8 mouse cellular contexts compared by ENCODE assay signal in genomic region chr12:116262555-116263341, GRCm38 (mm10). TPM values are rescaled to one million over a fixed set of nuclear protein-coding genes. Genes with fewer than 3 reads are reported as not detected.
DNase-seq lines count a peak whose midpoint lies in the region; ATAC-seq and TF ChIP-seq lines count a peak whose summit lies in the region.

Wdr60 (minus strand) TSS chr12:116263022.

- no peak for TF ChIP-seq POLR2A in bone marrow macrophage, adult 2 months (IDR thresholded peaks at IDR 0.05; ENCODE audit: borderline replicate concordance, low read depth, low read length)
- 0 out of 2 replicates have a peak, but pooled peaks have one; percentile 33 for TF ChIP-seq POLR2A in liver, adult 2 months (IDR thresholded peaks at IDR 0.05; ENCODE audit: extremely low read depth, insufficient read depth, low read length)

- peak; percentile 89 to 90 for DNase-seq in B cell, adult 2 months
- DNase-seq in liver, adult 2 months (ENCODE audit: extremely low read depth, low read depth, low spot score), result peak; percentile 72
- DNase-seq in spleen, postnatal 36 days (ENCODE audit: low spot score in 2 of 2), result peak; percentile 87 to 89

- H3K79me2 ChIP-seq in liver, adult 2 months (ENCODE audit: control insufficient read depth, insufficient read depth, low read length), result peaks cover 4% of the 10 kb centered on the region; the same call in 1 of the 2 replicates

- ATAC-seq in erythroblast, adult 5-6 weeks (replicated peaks; ENCODE audit: low FRiP score, poor library complexity, severe bottlenecking), result peak; percentile 98
- ATAC-seq in heart, embryonic 12.5 days (ENCODE audit: insufficient number of reproducible peaks, low FRiP score), result peak; percentile 96
- peak; percentile 99 for ATAC-seq in kidney, embryonic 16.5 days (ENCODE audit: low FRiP score, low TSS enrichment)
- ATAC-seq in monocyte, adult 5-6 weeks (replicated peaks; ENCODE audit: insufficient number of reproducible peaks, low FRiP score, low TSS enrichment, poor library complexity, severe bottlenecking), result peak; percentile 50

- 4% methylated on average over 47 of the region's 47 CpGs for WGBS in heart, embryonic 12.5 days
- 3% methylated on average over 47 of the region's 47 CpGs for WGBS in kidney, embryonic 16.5 days
- WGBS in liver, adult 2 months, result 2% methylated on average over 47 of the region's 47 CpGs

- peak within 1 kb of the TSS; percentile 74 for H3K9ac ChIP-seq in heart, embryonic 12.5 days
- peak within 1 kb of the TSS; percentile 85 for H3K9ac ChIP-seq in kidney, embryonic 16.5 days (replicated peaks; ENCODE audit: low read length)
- peak within 1 kb of the TSS; percentile 89 for H3K9ac ChIP-seq in liver, adult 2 months (ENCODE audit: low read depth, low read length)

- peak within 1 kb of the TSS; percentile 72 for H3K4me2 ChIP-seq in heart, embryonic 12.5 days
- peak within 1 kb of the TSS; percentile 82 for H3K4me2 ChIP-seq in kidney, embryonic 16.5 days (replicated peaks; ENCODE audit: low read depth, low read length)

- H3K4me3 ChIP-seq in bone marrow macrophage, adult 2 months (ENCODE audit: insufficient read depth, low read length), result peak within 1 kb of the TSS; percentile 80
- peak within 1 kb of the TSS; percentile 64 for H3K4me3 ChIP-seq in heart, embryonic 12.5 days
- peak within 1 kb of the TSS; percentile 84 for H3K4me3 ChIP-seq in kidney, embryonic 16.5 days (ENCODE audit: low read length)
- H3K4me3 ChIP-seq in liver, adult 2 months (ENCODE audit: insufficient read depth, low read depth, low read length), result peak within 1 kb of the TSS; percentile 90

- H3K9me3 ChIP-seq in heart, embryonic 12.5 days (replicated peaks), result no peaks in the 10 kb centered on the region
- no peaks in the 10 kb centered on the region for H3K9me3 ChIP-seq in kidney, embryonic 16.5 days (ENCODE audit: low read length)

- TF ChIP-seq CTCF in bone marrow macrophage, adult 2 months (IDR thresholded peaks at IDR 0.05; ENCODE audit: low read depth, low read length), result no peak
- TF ChIP-seq CTCF in liver, adult 2 months (IDR thresholded peaks at IDR 0.05; ENCODE audit: low read depth, low read length), result no peak

- H3K36me3 ChIP-seq in heart, embryonic 12.5 days, result no peaks in the 10 kb centered on the region
- H3K36me3 ChIP-seq in kidney, embryonic 16.5 days (ENCODE audit: insufficient read depth, low read length), result no peaks in the 10 kb centered on the region
- H3K36me3 ChIP-seq in liver, adult 2 months (ENCODE audit: control insufficient read depth, insufficient read depth, low read length), result no peaks in the 10 kb centered on the region

- peaks cover 35% of the 10 kb centered on the region for H3K27me3 ChIP-seq in heart, embryonic 12.5 days (replicated peaks)
- H3K27me3 ChIP-seq in kidney, embryonic 16.5 days (ENCODE audit: insufficient read depth, low read length), result no peaks in the 10 kb centered on the region; the same call in 1 of the 2 replicates
- H3K27me3 ChIP-seq in liver, adult 2 months (ENCODE audit: control insufficient read depth, insufficient read depth, low read length), result no peaks in the 10 kb centered on the region

- H3K4me1 ChIP-seq in bone marrow macrophage, adult 2 months (ENCODE audit: control insufficient read depth, insufficient read depth, low read length), result peaks cover 14% of the 10 kb centered on the region
- peaks cover 6% of the 10 kb centered on the region; the same call in 1 of the 2 replicates for H3K4me1 ChIP-seq in heart, embryonic 12.5 days (replicated peaks)
- H3K4me1 ChIP-seq in kidney, embryonic 16.5 days (ENCODE audit: insufficient read depth, low read length), result 0 out of 2 replicates have a peak, but pooled peaks cover 3% of the 10 kb centered on the region
- peaks cover 1% of the 10 kb centered on the region; the same call in 1 of the 2 replicates for H3K4me1 ChIP-seq in liver, adult 2 months (ENCODE audit: control insufficient read depth, insufficient read depth, low read length)

- no peak within 1 kb of the TSS for H3K27ac ChIP-seq in bone marrow macrophage, adult 2 months (ENCODE audit: insufficient read depth, low read depth, low read length)
- no peak within 1 kb of the TSS for H3K27ac ChIP-seq in heart, embryonic 12.5 days (ENCODE audit: poor library complexity, severe bottlenecking)
- peak within 1 kb of the TSS; percentile 76 for H3K27ac ChIP-seq in kidney, embryonic 16.5 days (ENCODE audit: low read length)
- peak within 1 kb of the TSS; percentile 63 for H3K27ac ChIP-seq in liver, adult 2 months (replicated peaks; ENCODE audit: insufficient read depth, low read depth, low read length)

RNA-seq across cellular contexts. Expression of gene Wdr60, which starts in this region (rescaled TPM):
- polyA plus RNA-seq in bone marrow macrophage, adult 2 months (2012; ENCODE audit: insufficient read depth, insufficient read length, missing spikeins), result 7.7 and 9.8 TPM in 2 replicates
- 4.6 and 6.5 TPM in 2 replicates for total RNA-seq in erythroblast, adult 5-6 weeks (2015; ENCODE audit: low replicate concordance)
- 1.6 and 3.5 TPM in 2 replicates for total RNA-seq in erythroblast, adult 5-6 weeks (2017; ENCODE audit: low replicate concordance)
- polyA plus RNA-seq in heart, embryonic 12.5 days (2016; fragmentation: Nextera tagmentation; extraction: Ambion mirVana), result 5.0 TPM in 2 replicates
- 16.5 and 25.8 TPM in 2 replicates for polyA plus RNA-seq in kidney, embryonic 16.5 days (2015; fragmentation: Nextera tagmentation; extraction: Ambion mirVana)
- 2.9 and 3.6 TPM in 2 replicates for total RNA-seq in liver, adult 2 months (2014; rRNA removed)
- polyA plus RNA-seq in liver, adult 2 months (2012; rRNA removed), result 1.0 and 1.8 TPM in 2 replicates
- 0.29 TPM in 1 of 3 replicates, not detected in the others for total RNA-seq in monocyte, adult 5-6 weeks (2017)

Comparison
In these comparisons a context has a peak if more than half of its experiments do, and no peak if none do; other contexts are left out.
1. Peak in ATAC-seq in monocyte, adult 5-6 weeks; RNA of the gene not detected or under 1 TPM.
2. H3K27ac ChIP-seq: peak in kidney, embryonic 16.5 days (single experiment) and liver, adult 2 months (single experiment); none in bone marrow macrophage, adult 2 months (single experiment) and heart, embryonic 12.5 days (single experiment).
3. Peak in every context shown above with its lines, with median percentiles within 50 percentile points of each other: DNase-seq, H3K4me3 ChIP-seq, ATAC-seq and H3K9ac ChIP-seq.